Mouse (Mus musculus) limb, embryonic 14.5 days (tissue): ENCODE measurements around the gene Mlip. TPM values are rescaled to one million over a fixed set of nuclear protein-coding genes. Genes with fewer than 3 reads are reported as not detected.

Experiments
- ATAC-seq: fragments of 200-750 bp; cut with Nextera tagmentation; 2 replicates; pipeline ENCODE4 v1.8.0; 2017; ENCODE audit warnings: low read depth, moderate number of reproducible peaks, moderate TSS enrichment; ENCODE audit not compliant: low FRiP score
- DNase-seq: peaks from one replicate; pipeline ENCODE4 v3.0.0-alpha.2; 2015; ENCODE audit warnings: low spot score
- H3K27ac ChIP-seq: fragments of 300-500 bp; sonication (generic); replicated peaks from 2 replicates; pipeline ENCODE4 v1.5.1; 2014; ENCODE audit warnings: low read depth, mild to moderate bottlenecking, low read length, moderate library complexity, mixed read lengths
- H3K27me3 ChIP-seq: fragments of 300-500 bp; sonication (generic); 2 replicates; pipeline ENCODE4 v1.6.1; 2014; ENCODE audit warnings: low read length, mixed read lengths; ENCODE audit not compliant: control insufficient read depth, insufficient read depth
- H3K36me3 ChIP-seq: fragments of 300-500 bp; sonication (generic); 2 replicates; pipeline ENCODE4 v1.6.1; 2014; ENCODE audit warnings: mild to moderate bottlenecking, low read length, moderate library complexity, mixed read lengths; ENCODE audit not compliant: control insufficient read depth, insufficient read depth
- H3K4me1 ChIP-seq: fragments of 300-500 bp; sonication (generic); 2 replicates; pipeline ENCODE4 v1.6.1; 2014; ENCODE audit warnings: antibody characterized with exemption, low read length, mixed read lengths; ENCODE audit not compliant: control insufficient read depth, insufficient read depth
- H3K4me2 ChIP-seq: fragments of 300-500 bp; sonication (generic); replicated peaks from 2 replicates; pipeline ENCODE4 v1.6.1; 2014; ENCODE audit warnings: low read depth, mild to moderate bottlenecking, low read length, moderate library complexity; ENCODE audit not compliant: severe bottlenecking
- H3K4me3 ChIP-seq: fragments of 300-500 bp; sonication (generic); replicated peaks from 2 replicates; pipeline ENCODE4 v1.5.1; 2014; ENCODE audit warnings: low read length
- H3K9ac ChIP-seq: fragments of 300-500 bp; sonication (generic); 2 replicates; pipeline ENCODE4 v1.6.1; 2014; ENCODE audit warnings: mild to moderate bottlenecking, low read depth, low read length, moderate library complexity; ENCODE audit not compliant: severe bottlenecking
- H3K9me3 ChIP-seq: fragments of 300-500 bp; sonication (generic); 2 replicates; pipeline ENCODE4 v1.6.1; 2016; ENCODE audit warnings: low read length; ENCODE audit not compliant: control insufficient read depth
- POLR2A ChIP-seq: fragments of 200-500 bp; IDR thresholded peaks from 2 replicates; pipeline ENCODE4 v1.8.0; 2012; ENCODE audit warnings: inconsistent platforms, mild to moderate bottlenecking, moderate library complexity, borderline replicate concordance; ENCODE audit not compliant: insufficient read depth, insufficient read length; ENCODE audit errors: extremely low read depth
- WGBS: fragments of 180-500 bp; shearing (Covaris S2); extraction: QIAGEN DNeasy Blood & Tissue Kit; methylation state at CpG from one replicate; pipeline ENCODE4 v1.1.7; 2014; 5-methylcytosine and 5-hydroxymethylcytosine counted together
- polyA plus RNA-seq, 2 experiments: library from polyadenylated mRNA; depleted of rRNA in 1 of 2; stranded (reverse) in 1 of 2; unstranded in 1 of 2; fragments of >200 nt; fragmentation: Nextera tagmentation in 1 of 2; extraction: Ambion mirVana in 1 of 2; gene quantifications; 2 replicates each; pipeline versions ENCODE4 v1.2.1 to v1.2.3; 2012 to 2014

The Mlip gene
- polyA plus RNA-seq, 2 experiments, result 0.80 to 1.6 TPM

DNA sequence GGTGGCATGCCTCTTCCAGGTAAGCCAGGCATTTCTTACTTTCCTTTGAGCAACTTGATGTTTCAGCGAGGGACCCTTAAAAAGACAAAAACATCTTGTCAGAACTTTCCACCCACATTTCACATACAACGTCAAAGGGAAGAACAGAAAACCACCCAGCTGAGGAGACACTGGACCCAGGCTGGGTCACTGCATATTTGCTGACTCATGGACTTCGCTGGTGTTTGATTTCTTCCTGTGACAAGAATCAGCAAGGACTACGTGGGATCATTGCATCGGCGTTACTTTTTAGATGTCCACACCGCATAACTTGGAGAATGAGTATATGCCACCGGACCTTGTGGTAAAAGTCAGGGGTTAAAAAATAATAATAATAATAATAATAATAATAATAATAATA lies 36.2 kb upstream of the Mlip start:
- Histone ChIP-seq H3K4me3 (no peak overlapping the region), H3K4me1 (no peaks in the 10 kb centered on the region), H3K27ac (no peak overlapping the region), H3K4me2 (no peak overlapping the region), H3K9ac (no peak overlapping the region), H3K27me3 (no peaks in the 10 kb centered on the region), H3K36me3 (no peaks in the 10 kb centered on the region), H3K9me3 (no peaks in the 10 kb centered on the region)
- WGBS, result 87% methylated on average over 8 of the region's 8 CpGs
- ATAC-seq (no peak), DNase-seq (no peak)
- TF ChIP-seq POLR2A, result no peak

DNA sequence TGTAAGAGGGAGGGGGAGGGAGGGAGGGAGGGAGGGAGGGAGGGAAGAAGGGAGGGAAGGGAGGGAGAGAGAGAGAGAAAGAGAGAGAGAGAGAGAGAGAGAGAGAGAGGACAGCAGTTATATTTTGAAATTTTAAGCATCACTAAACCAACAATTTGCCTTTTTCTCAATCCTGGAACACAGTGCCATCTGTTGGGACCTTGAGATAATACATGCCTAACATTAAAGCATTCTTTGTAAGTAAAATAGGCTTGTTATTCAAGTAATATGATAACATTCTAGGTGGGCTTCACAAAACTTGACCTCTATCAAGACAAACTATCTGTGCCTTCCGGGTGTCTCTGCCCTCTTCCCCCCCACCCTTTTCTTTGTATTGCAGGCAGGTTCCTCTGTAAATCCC lies 34.0 kb upstream of the Mlip start:
- ATAC-seq, result no peak
- no peak overlapping the region for H3K27ac ChIP-seq
- peak; percentile 66 for DNase-seq
- H3K27me3 ChIP-seq, result no peaks in the 10 kb centered on the region
- H3K4me1 ChIP-seq, result 0 out of 2 replicates have a peak, but pooled peaks cover 6% of the 10 kb centered on the region
- no peak overlapping the region for H3K4me2 ChIP-seq
- 41% methylated on average over 1 of the region's 1 CpGs for WGBS
- H3K9me3 ChIP-seq, result no peaks in the 10 kb centered on the region
- no peak for TF ChIP-seq POLR2A
- H3K4me3 ChIP-seq, result no peak overlapping the region
- no peaks in the 10 kb centered on the region for H3K36me3 ChIP-seq
- no peak overlapping the region for H3K9ac ChIP-seq

DNA sequence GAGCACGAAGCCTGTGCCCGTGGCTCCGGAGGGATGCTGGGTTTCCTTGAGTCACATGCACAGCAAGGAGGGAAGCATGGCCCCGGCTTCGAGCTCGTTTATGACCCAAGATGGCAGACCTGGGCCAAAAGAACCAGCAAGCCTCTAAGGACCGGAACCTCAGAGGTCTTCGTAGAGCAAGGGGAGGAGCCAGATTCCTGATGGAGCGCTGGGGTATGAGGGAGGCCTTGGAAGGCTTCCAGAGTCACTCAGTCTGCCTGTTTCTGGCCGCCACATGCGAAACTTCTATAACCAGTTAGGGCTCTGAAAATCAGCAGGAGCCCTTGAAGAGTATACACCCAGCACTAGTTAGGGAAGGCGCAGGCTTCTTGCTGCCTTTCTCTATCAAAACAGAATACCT lies 32.8 kb upstream of the Mlip start:
- Histone ChIP-seq H3K4me1 (0 out of 2 replicates have a peak, but pooled peaks cover 6% of the 10 kb centered on the region), H3K27ac (no peak overlapping the region), H3K4me3 (no peak overlapping the region), H3K27me3 (no peaks in the 10 kb centered on the region), H3K4me2 (peak overlapping the region; percentile 19; the same call in 1 of the 2 replicates), H3K9me3 (no peaks in the 10 kb centered on the region), H3K36me3 (no peaks in the 10 kb centered on the region), H3K9ac (no peak overlapping the region)
- 46% methylated on average over 12 of the region's 12 CpGs for WGBS
- no peak for ATAC-seq
- TF ChIP-seq POLR2A, result no peak
- peak; percentile 54 for DNase-seq

DNA sequence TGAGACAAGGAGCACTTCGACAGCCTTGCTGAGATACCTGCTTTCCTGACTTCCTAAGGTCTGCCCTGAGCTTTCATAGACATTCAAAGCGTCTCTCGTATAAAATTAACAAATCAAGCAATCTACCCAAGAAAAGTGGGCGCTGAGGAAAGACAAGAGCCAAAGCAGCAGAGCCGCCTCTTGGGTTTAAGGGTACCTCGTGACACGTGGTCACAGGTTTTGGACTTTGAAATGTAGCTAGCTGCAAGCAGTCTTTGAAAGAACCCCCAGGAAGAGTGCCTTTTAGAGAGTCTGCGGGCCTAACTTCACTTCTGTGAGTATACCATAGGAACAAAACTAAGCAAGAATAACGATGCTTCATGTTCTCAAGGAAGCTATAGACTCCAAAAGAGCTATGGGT lies 31.9 kb upstream of the Mlip start:
- ATAC-seq (no peak), DNase-seq (no peak)
- Histone ChIP-seq H3K4me2 (no peak overlapping the region), H3K9ac (no peak overlapping the region), H3K36me3 (no peaks in the 10 kb centered on the region), H3K27me3 (no peaks in the 10 kb centered on the region), H3K9me3 (no peaks in the 10 kb centered on the region), H3K4me1 (0 out of 2 replicates have a peak, but pooled peaks cover 6% of the 10 kb centered on the region), H3K27ac (no peak overlapping the region), H3K4me3 (no peak overlapping the region)
- 88% methylated on average over 9 of the region's 9 CpGs for WGBS
- TF ChIP-seq POLR2A, result no peak

DNA sequence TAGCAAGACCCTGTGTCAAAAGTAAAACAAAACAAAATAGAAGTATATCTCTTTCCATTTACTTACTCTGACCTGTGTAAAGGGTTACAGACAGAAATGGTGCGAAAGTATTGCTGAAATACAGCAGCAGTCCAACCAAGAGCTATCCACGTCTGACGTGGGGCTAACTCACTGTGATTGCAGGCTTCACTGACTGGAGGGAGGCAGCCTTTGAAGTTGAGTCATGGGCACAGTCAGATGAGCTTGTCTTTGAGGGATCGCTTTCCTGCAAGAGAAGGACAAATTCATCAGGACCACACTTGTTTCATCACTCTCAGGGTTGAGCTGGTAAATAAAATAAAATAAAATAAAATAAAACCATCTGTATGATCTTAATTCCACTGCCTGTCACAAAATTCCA lies 31.2 kb upstream of the Mlip start:
- H3K9ac ChIP-seq, result no peak overlapping the region
- 51% methylated on average over 4 of the region's 4 CpGs for WGBS
- ATAC-seq (no peak), DNase-seq (no peak)
- H3K4me1 ChIP-seq, result 0 out of 2 replicates have a peak, but pooled peaks cover 6% of the 10 kb centered on the region
- H3K4me2 ChIP-seq, result no peak overlapping the region
- no peaks in the 10 kb centered on the region for H3K9me3 ChIP-seq
- H3K36me3 ChIP-seq, result no peaks in the 10 kb centered on the region
- no peak for TF ChIP-seq POLR2A
- no peak overlapping the region for H3K4me3 ChIP-seq
- H3K27ac ChIP-seq, result no peak overlapping the region
- H3K27me3 ChIP-seq, result no peaks in the 10 kb centered on the region

DNA sequence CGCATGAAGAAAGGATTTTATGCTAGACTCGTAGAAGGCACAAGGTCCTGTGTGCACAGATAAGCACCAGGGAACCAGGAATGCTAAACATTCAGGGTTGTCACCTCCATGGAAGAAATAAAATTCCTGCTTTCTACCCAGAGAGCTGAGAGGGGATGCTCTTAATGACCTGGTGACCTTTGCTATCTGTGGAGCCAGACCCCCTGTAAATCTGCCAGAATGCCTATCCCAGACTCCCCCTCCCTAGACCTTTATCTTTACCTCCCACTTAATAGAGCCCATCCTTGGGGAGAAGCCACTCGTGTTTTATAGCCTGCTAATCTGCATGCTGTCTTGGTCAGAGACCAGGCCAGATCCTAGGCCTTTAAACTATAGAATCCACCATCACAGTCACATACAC lies 29.7 kb upstream of the Mlip start:
- Histone ChIP-seq H3K36me3 (no peaks in the 10 kb centered on the region), H3K4me1 (0 out of 2 replicates have a peak, but pooled peaks cover 6% of the 10 kb centered on the region), H3K9me3 (no peaks in the 10 kb centered on the region), H3K4me2 (no peak overlapping the region), H3K27ac (no peak overlapping the region), H3K4me3 (no peak overlapping the region), H3K9ac (peak overlapping the region; percentile 31; the same call in 1 of the 2 replicates), H3K27me3 (no peaks in the 10 kb centered on the region)
- no peak for DNase-seq
- WGBS, result 42% methylated on average over 3 of the region's 3 CpGs
- no peak for TF ChIP-seq POLR2A
- no peak for ATAC-seq
